Mouse (Mus musculus) MEL (cell line): ENCODE data around the gene Meaf6.

Source experiments
- BHLHE40 ChIP-seq: IDR thresholded peaks from 2 replicates; pipeline ENCODE4 v1.6.1; 2012; ENCODE audit warnings: low read depth, mild to moderate bottlenecking, inconsistent platforms, low read length, improper control_type of control experiment, borderline replicate concordance
- CHD1 ChIP-seq: IDR thresholded peaks from 2 replicates; pipeline ENCODE4 v1.6.1; 2012; ENCODE audit warnings: low read depth, mild to moderate bottlenecking, inconsistent platforms, low read length, improper control_type of control experiment
- CHD2 ChIP-seq: IDR thresholded peaks from 2 replicates; pipeline ENCODE4 v1.6.1; 2011; ENCODE audit warnings: low read length, improper control_type of control experiment
- CTCF ChIP-seq, 3 experiments: IDR thresholded peaks in 2 of 3; conservative IDR thresholded peaks in 1 of 3; 2 replicates each; pipeline ENCODE4 v1.5.1; 2011 to 2012; ENCODE audit warnings: low read length in 3 of 3, low read depth in 2 of 3, mild to moderate bottlenecking in 2 of 3, improper control_type of control experiment in 1 of 3, inconsistent platforms in 1 of 3, mixed read lengths in 1 of 3, moderate library complexity in 1 of 3; ENCODE audit not compliant: control insufficient read depth in 1 of 3, insufficient read depth in 1 of 3, poor library complexity in 1 of 3, severe bottlenecking in 1 of 3
- GATA1 ChIP-seq: IDR thresholded peaks from 2 replicates; pipeline ENCODE4 v1.6.1; 2011; ENCODE audit warnings: low read depth, low read length, improper control_type of control experiment
- MEF2A ChIP-seq: IDR thresholded peaks from 2 replicates; pipeline ENCODE4 v1.6.1; 2014; ENCODE audit warnings: low read depth, mild to moderate bottlenecking, inconsistent platforms, low read length, improper control_type of control experiment; ENCODE audit not compliant: poor library complexity, insufficient replicate concordance, severe bottlenecking; ENCODE audit errors: extremely low read depth
- NELFE ChIP-seq: IDR thresholded peaks from 2 replicates; pipeline ENCODE4 v1.6.1; 2011; ENCODE audit warnings: low read depth, low read length, improper control_type of control experiment
- POLR2AphosphoS2 ChIP-seq: IDR thresholded peaks from 2 replicates; pipeline ENCODE4 v1.6.1; 2011; ENCODE audit warnings: low read length, improper control_type of control experiment
- RAD21 ChIP-seq: IDR thresholded peaks from 2 replicates; pipeline ENCODE4 v1.6.1; 2011; ENCODE audit warnings: mild to moderate bottlenecking, low read depth, low read length, improper control_type of control experiment
- RCOR1 ChIP-seq: IDR thresholded peaks from 2 replicates; pipeline ENCODE4 v1.6.1; 2012; ENCODE audit warnings: low read depth, mild to moderate bottlenecking, inconsistent platforms, low read length, improper control_type of control experiment
- SMC3 ChIP-seq: IDR thresholded peaks from 2 replicates; pipeline ENCODE4 v1.6.1; 2011; ENCODE audit warnings: low read depth, low read length, improper control_type of control experiment
- ZKSCAN1 ChIP-seq: IDR thresholded peaks from 2 replicates; pipeline ENCODE4 v1.6.1; 2012; ENCODE audit warnings: low read depth, mild to moderate bottlenecking, inconsistent platforms, low read length, improper control_type of control experiment, moderate library complexity
- ZNF384 ChIP-seq: IDR thresholded peaks from 2 replicates; pipeline ENCODE4 v1.6.1; 2012; ENCODE audit warnings: low read depth, mild to moderate bottlenecking, inconsistent platforms, low read length, improper control_type of control experiment

GRCm38 (mm10) chr4:125044454-125044853 lies 40.5 kb upstream of the Meaf6 start:
- TF ChIP-seq CHD2: no peak
- TF ChIP-seq CTCF (IDR thresholded peaks at IDR 0.05 in 2 of 3, conservative IDR thresholded peaks at IDR 0.05 in 1 of 3; ENCODE audit: control insufficient read depth in 1 of 3, insufficient read depth in 1 of 3, low read depth in 2 of 3, low read length in 3 of 3, poor library complexity in 1 of 3, severe bottlenecking in 1 of 3): no peak
- TF ChIP-seq CHD1: no peak
- TF ChIP-seq BHLHE40: no peak
- TF ChIP-seq ZNF384: no peak
- TF ChIP-seq SMC3: no peak
- TF ChIP-seq MEF2A: no peak
- no peak for TF ChIP-seq RCOR1
- no peak for TF ChIP-seq NELFE
- TF ChIP-seq GATA1: no peak
- TF ChIP-seq RAD21: no peak
- no peak for TF ChIP-seq POLR2AphosphoS2
- TF ChIP-seq ZKSCAN1: no peak
